Mouse (Mus musculus): Measurements from ENCODE around the gene Clstn1.

- TF ChIP-seq CTCF (IDR thresholded peaks at IDR 0.05), result no peak
- TF ChIP-seq POLR2A (IDR thresholded peaks at IDR 0.05; ENCODE audit: insufficient read depth, low read depth, low read length), result no peak
- no peak for TF ChIP-seq EP300 (IDR thresholded peaks at IDR 0.05; ENCODE audit: insufficient read depth, low read depth, low read length)
Measured at GRCm38 (mm10) chr4:149594913-149595581, 8.8 kb downstream of the Clstn1 start.

Data from heart, adult 2 months (tissue).